Mouse (Mus musculus) thymus, postnatal 25 days (tissue): Measurements from ENCODE around the gene Slc25a36.
A peak's percentile ranks its signal among the peaks of the same experiment; 100 is the strongest.

Experiments
- DNase-seq: peaks from one replicate; pipeline ENCODE4 v3.0.0; 2022

The Slc25a36 gene

GRCm38 (mm10) chr9:97106481-97107160 is 4.3 kb downstream of the Slc25a36 start:
- DNase-seq = no peak

DNA sequence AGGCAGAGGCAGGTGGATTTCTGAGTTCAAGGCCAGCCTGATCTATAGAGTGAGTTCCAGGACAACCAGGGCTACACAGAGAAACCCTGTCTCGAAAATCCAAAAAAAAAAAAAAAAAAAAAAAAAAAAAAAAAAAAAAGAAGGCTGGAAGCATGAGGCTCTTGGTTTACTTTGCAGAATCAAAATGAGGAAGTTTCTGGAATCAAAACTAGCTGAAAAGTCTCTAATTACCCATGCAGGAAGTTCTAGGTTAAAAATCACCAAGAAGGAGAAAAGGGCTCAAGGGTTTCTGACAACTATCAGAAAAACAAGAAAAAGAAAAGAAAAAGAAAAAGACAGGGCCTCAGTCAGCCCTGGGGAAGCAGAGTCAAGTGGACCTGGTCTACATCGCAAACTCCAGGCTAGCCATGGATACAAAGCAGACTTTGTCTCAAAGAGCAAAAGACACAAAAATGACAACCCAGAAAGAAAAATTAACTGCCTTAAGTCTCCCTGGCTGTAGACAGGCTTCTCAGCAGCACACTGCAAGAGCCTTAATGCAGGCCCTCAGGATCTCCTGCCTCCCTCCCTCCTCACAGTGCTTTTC is 5.5 kb downstream of the Slc25a36 start:
- DNase-seq = no peak

- DNase-seq = no peak
These were observed 7.4 kb downstream of the Slc25a36 start for GRCm38 (mm10) chr9:97103376-97104061.

DNA sequence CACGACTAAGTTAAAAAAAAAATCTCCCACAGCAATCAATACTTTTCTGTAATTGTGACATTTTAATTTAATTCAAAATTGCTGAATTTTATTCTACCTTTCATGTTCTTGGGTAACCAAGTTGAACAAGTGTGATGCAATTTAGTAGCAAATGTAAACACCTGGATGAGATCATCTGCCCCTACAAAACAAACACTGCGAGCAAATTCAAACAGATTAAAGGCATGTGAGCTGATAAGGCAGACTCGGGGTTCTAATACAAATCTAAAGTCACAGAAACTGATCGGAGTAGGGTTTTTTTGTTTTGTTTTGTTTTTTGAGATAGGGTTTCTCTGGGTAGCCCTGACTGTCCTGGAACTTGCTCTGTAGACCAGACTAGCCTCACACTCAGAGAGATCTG is 12.0 kb downstream of the Slc25a36 start:
- DNase-seq = no peak

DNA sequence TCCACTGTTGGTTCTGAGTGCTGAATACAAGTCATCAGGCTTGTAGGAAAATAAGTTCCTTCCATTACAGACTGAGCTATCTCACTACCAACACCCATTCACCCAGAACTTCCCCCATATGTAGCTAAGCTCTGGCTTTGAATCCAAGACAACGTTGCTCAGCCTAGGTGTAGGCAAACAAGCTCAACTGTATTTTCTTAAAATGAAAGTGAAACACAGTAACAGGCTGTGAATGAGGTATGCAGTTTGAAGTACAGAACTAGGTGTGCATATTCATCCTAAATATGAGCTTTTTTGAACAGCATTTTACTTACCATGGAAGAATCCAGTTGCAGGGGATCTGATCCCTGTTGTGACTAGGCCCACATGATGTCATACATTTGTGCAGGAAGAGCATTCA is 14.8 kb downstream of the Slc25a36 start:
- no peak for DNase-seq

DNA sequence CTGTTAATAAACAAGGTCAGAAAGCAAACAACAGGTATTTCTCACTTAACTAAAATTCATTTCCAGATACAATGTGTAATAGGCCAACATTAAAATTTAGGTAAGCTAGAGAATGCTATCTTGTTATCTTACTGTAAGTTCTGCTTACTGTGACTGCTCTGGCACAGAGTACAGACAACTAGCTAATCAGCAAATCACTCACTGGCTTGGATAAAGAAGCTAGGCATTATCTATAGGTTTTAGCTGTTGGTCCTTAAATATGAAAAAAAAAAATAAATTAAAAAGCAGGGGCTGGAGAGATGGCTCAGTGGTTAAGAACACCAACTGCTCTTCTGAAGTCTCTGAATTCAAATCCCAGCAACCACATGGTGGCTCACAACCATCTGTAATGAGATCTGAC is 23.1 kb downstream of the Slc25a36 start:
- no peak for DNase-seq

DNA sequence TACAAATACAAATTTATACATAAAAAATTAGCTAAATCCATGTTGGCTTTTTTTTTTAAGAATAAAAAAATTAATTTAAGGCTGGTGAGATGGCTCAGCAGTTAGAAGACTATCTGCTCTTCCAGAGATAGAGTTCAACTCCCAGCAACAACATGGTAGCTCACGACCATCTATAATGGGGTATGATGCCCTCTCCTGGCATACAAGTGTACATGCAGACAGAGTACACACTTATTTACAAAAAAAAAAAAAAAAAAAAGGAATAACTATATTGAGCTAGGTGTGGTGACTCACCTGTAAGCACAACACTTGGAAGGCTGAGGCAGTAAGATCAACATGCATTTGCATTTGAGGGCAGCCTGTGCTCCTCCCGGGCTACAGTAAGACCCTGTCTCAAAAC is 26.3 kb downstream of the Slc25a36 start:
- DNase-seq = no peak

DNA sequence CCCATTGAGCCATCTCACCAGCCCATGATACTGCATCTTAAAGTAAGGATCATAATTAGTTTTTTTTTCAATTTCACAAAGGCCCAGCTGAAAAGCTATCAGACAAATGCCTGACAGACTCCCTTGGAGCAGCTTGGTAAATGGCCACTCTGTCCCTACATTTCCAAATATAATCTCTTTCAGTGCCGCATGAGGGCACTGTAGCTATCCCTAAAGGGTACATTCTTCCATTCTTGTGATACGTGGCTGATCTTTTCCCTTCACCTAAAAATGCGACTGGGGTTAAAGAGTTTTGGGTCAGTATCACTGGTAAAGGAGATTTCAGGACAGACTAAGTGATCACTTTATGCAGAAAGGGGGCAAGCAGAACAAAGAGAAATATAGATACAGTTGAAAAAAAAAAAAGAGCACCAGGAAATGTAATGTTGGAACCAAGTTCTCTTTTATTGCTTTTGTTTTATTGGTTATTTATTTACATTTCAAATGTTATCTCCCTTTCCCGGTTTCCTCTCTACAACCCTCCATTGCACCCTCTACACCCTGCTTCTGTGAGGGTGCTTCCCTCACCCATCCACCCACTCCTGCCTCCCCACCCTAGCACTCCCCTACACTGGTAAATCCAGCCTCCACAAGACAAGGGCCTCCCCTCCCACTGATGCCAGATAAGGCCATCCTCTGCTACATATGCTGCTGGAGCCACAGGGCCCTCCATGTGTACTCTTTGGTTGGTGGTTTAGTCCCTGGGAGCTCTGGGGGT is 29.7 kb downstream of the Slc25a36 start:
- no peak for DNase-seq

GRCm38 (mm10) chr9:97069911-97070310 is 41.0 kb downstream of the Slc25a36 start:
- no peak for DNase-seq

DNA sequence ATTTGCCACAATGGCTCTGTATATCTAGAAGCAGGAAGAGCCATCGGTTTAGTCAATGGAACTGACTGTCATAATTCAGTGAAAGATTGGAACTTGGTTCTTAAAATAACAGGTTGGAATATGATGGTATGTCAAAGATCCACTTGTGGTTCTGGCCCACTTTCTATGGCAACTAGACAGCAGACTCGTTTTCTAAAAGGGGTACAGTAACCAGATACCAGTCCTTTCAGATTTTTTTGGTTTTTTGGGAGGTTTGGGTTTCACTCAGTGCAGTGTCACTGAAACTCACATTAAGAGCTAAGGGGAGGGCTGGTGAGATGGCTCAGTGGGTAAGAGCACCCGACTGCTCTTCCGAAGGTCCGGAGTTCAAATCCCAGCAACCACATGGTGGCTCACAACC is 41.5 kb downstream of the Slc25a36 start:
- no peak for DNase-seq

- DNase-seq = peak; percentile 71
These were observed 42.5 kb downstream of the Slc25a36 start for GRCm38 (mm10) chr9:97068201-97069095.

DNA sequence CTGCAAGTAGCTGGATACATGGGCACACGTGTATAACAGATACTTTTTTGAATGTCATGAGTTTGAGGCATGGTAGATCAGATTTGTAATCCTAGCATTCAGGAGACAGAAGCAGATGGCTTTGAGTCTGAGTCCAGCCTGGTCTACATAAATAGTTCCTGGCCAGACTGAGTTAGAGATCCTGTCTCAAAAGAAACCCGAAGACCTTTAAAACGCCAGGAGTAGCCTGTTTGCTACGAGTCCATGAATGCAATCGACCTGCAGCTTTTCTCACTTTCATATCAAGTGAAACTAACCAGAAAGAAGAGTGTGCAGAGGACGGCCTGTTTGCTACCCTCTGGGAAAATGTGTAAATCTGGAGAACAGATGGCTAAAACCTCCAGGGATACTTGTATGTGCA is 43.2 kb downstream of the Slc25a36 start:
- DNase-seq = no peak

- DNase-seq = no peak
These were observed 45.1 kb downstream of the Slc25a36 start for GRCm38 (mm10) chr9:97065885-97066284.

GRCm38 (mm10) chr9:97065216-97065615 is 45.7 kb downstream of the Slc25a36 start:
- no peak for DNase-seq

GRCm38 (mm10) chr9:97064161-97064560 is 46.8 kb downstream of the Slc25a36 start:
- DNase-seq = no peak

- no peak for DNase-seq
These were observed 49.3 kb downstream of the Slc25a36 start for GRCm38 (mm10) chr9:97061696-97062095.

- DNase-seq = no peak
These were observed 54.2 kb downstream of the Slc25a36 start for GRCm38 (mm10) chr9:97056541-97057338.

DNA sequence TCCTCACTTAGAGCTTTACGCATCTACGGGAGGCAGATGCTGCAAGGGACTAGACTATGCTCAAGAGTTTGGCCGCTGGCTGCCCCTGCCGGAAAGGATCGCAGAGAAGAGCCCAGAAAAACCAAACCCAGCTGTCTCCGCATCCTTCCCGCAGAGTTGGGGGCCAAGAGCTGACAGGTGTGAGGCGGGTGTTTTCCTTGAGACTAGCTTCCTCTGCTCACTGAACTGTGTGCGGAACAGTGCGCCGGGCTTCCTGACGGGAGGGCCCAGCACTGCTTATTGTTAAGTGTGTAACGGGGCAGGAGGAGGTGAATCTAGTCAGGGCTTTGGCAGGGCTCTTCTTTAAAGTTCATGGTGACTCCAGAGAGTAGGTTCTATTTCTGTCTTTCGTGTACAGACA is 55.1 kb downstream of the Slc25a36 start:
- DNase-seq = no peak

- DNase-seq = no peak
These were observed 59.8 kb downstream of the Slc25a36 start for GRCm38 (mm10) chr9:97051176-97051575.

GRCm38 (mm10) chr9:97046240-97046639 is 64.7 kb downstream of the Slc25a36 start:
- no peak for DNase-seq

DNA sequence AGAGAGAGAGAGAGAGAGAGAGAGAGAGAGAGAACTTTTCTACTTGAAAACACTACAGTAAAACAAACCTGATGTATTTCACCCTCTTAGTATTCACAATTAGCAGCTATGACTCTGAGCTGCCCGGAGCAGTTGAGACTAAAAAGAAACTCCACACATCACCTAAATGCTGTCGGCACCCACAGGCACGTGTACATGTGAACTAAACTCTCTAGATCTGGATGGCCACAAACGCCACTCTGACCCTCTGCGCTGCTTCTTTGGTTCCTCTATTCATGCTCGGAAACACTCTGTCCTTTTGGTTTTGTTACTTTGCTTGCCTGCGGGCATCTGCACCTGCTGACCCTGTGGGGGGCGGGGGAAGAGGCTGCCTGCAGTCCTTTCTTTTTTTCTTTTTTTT is 69.3 kb downstream of the Slc25a36 start:
- no peak for DNase-seq

DNA sequence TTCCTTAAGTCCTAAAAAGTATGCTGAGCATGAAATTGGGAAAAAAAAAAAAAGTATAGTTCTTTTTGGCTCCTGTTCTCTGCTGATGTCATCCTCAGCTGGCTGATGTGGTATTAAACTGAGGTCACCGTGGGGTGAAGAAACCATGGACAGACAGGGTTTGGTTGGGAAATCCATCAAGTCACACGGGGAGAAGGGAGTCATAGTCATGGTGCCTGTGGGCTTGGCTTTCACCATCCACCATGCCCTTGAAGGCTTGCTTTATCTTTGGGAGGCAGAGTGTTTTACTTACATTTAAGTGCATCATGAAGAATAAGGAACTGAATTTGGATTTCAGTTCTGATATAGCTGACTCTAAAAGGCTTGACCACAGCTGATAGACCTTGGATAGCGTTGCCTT is 72.9 kb downstream of the Slc25a36 start:
- DNase-seq = no peak
